Mouse (Mus musculus) intestine, postnatal 0 days (tissue): Measurements from ENCODE around the gene C8a. TPM values are rescaled to one million over a fixed set of nuclear protein-coding genes. Genes with fewer than 3 reads are reported as not detected.

Experiments
- ATAC-seq: fragments of 200-750 bp; cut with Nextera tagmentation; 2 replicates; pipeline ENCODE4 v1.8.0; 2017; ENCODE audit warnings: mild to moderate bottlenecking, moderate TSS enrichment, moderate library complexity
- H3K27ac ChIP-seq: fragments of 300-500 bp; sonication (generic); 2 replicates; pipeline ENCODE4 v1.5.1; 2014; ENCODE audit warnings: mild to moderate bottlenecking, low read depth, low read length, moderate library complexity
- H3K27me3 ChIP-seq: fragments of 300-500 bp; sonication (generic); replicated peaks from 2 replicates; pipeline ENCODE4 v1.6.1; 2014; ENCODE audit warnings: low read length, mixed read lengths; ENCODE audit not compliant: control insufficient read depth, insufficient read depth
- H3K36me3 ChIP-seq: fragments of 300-500 bp; sonication (generic); 2 replicates; pipeline ENCODE4 v1.6.1; 2014; ENCODE audit warnings: mild to moderate bottlenecking, moderate library complexity; ENCODE audit not compliant: control insufficient read depth, insufficient read depth
- H3K4me1 ChIP-seq: fragments of 300-500 bp; sonication (generic); replicated peaks from 2 replicates; pipeline ENCODE4 v1.6.1; 2014; ENCODE audit warnings: antibody characterized with exemption, low read length, mixed read lengths; ENCODE audit not compliant: control insufficient read depth, insufficient read depth
- H3K4me2 ChIP-seq: fragments of 300-500 bp; sonication (generic); replicated peaks from 2 replicates; pipeline ENCODE4 v1.6.1; 2014; ENCODE audit warnings: low read depth, mild to moderate bottlenecking, moderate library complexity
- H3K4me3 ChIP-seq: fragments of 300-500 bp; sonication (generic); 2 replicates; pipeline ENCODE4 v1.5.1; 2014; ENCODE audit warnings: low read depth, low read length
- H3K9ac ChIP-seq: fragments of 300-500 bp; sonication (generic); 2 replicates; pipeline ENCODE4 v1.6.1; 2014; ENCODE audit warnings: mild to moderate bottlenecking, low read depth, low read length
- H3K9me3 ChIP-seq: fragments of 300-500 bp; sonication (generic); 2 replicates; pipeline ENCODE4 v1.6.1; 2016; ENCODE audit warnings: mixed run types; ENCODE audit not compliant: control insufficient read depth
- CTCF ChIP-seq: sonication (generic); IDR thresholded peaks from 2 replicates; pipeline ENCODE4 v1.5.1; 2016; ENCODE audit warnings: low read depth, mild to moderate bottlenecking, control low read depth, antibody characterized with exemption, moderate library complexity
- WGBS: fragments of 180-500 bp; shearing (Covaris S2); extraction: QIAGEN DNeasy Blood & Tissue Kit; methylation state at CpG from one replicate; pipeline ENCODE4 v1.1.7; 2014; 5-methylcytosine and 5-hydroxymethylcytosine counted together
- polyA plus RNA-seq: library from polyadenylated mRNA; unstranded; fragments of >200 nt; fragmentation: Nextera tagmentation; extraction: Ambion mirVana; gene quantifications from 2 replicates; pipeline ENCODE4 v1.2.1, GENCODE M21; 2015

Gene C8a
- polyA plus RNA-seq, 1 experiment from 2014 or later, result not detected

DNA sequence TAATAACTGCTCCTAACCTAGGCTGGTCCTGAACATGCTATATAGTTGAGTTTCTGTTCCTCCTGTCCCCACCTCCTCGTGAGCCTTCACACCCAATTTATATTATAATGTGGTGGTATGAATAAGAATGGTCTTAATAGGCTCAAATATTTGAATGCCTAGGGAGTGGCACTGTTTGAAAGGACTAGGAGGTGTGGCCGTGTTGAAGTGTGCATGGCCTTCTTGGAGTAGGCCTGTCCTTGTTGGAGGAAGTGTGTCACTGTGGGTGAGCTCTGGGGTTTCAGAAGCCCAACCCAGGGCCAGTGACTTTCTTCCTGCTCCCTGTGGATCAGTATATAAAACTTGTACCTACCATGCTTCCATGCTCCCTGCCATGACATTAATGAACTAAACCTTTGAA lies 62.6 kb downstream of the C8a start:
- Histone ChIP-seq H3K27ac (no peak overlapping the region), H3K4me2 (no peak overlapping the region), H3K9me3 (no peaks in the 10 kb centered on the region), H3K4me3 (no peak overlapping the region), H3K9ac (no peak overlapping the region), H3K36me3 (no peaks in the 10 kb centered on the region), H3K4me1 (no peaks in the 10 kb centered on the region), H3K27me3 (no peaks in the 10 kb centered on the region)
- ATAC-seq, result no peak
- WGBS, result 75% methylated on average over 2 of the region's 2 CpGs
- no peak for TF ChIP-seq CTCF

DNA sequence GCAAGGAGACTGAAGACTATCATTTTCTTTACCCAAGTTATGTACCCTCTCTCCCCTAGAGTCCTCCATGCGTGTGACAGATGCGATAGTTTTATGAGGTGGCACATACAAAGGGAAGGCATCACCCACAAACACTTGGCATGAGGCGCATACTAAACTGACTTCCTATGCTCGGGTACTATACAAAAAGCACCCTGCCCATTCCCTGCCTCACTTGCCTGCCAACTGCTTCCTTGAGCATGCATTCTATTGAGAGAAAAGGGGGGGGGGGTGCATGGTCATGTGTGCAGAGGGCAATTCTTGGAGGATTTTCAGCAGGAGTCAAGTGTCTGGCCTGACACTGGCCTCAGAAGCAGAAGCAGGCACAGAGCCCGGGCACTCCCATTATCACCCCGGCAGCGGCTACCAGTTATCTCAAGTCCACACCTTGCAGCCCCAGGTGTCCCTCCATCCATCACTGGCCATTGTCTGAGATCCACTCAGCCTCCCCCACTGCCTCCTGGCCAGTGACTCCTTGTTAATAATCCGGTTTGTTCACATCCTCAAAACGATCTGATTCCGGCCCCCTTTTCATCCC lies 65.4 kb downstream of the C8a start:
- WGBS, result 65% methylated on average over 10 of the region's 10 CpGs
- ATAC-seq, result no peak
- Histone ChIP-seq H3K9me3 (no peaks in the 10 kb centered on the region), H3K9ac (no peak overlapping the region), H3K36me3 (no peaks in the 10 kb centered on the region), H3K27me3 (no peaks in the 10 kb centered on the region), H3K4me1 (no peaks in the 10 kb centered on the region), H3K4me3 (no peak overlapping the region), H3K27ac (no peak overlapping the region), H3K4me2 (no peak overlapping the region)
- TF ChIP-seq CTCF, result no peak

DNA sequence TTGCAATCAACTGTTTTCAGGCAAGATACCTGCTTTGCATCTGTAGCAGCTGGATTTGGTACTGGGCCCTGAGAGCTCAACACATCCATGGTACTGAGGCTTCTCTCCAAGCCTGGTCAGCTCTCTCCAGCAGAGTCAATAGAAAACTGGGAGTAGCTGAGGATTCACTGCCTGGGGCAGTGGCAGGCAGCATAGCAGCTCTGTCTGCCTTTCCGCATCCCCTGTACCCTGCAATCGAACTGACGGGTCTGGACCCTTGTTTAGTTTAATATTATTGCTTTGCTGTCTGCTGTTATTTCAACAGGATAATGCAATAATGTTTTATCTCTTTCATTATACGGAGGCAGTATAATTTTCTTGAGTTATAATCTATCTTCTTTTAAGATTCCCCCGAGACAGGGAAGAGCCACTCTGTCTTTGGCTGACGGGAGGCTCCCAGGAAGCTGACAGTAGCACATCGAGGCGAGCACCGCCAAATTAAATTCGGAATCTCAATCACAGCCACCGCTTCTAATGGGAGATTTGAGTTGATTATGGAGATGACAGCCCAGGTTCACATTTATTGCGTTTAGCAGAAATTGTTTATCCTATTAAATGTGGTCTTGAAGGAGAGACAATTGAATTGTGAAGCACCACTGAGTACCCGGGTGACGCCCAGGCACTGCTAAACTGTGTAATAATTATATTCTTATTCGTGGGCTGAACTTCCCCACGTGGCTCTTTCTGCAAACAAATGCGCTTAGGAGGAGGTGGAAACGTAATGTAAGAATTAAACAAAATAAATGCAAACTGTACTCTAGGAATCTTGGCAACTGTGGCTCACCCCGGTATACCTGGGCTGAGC lies 70.6 kb downstream of the C8a start:
- no peak for TF ChIP-seq CTCF
- H3K9ac ChIP-seq, result no peak overlapping the region
- no peak overlapping the region for H3K4me2 ChIP-seq
- WGBS, result 79% methylated on average over 19 of the region's 19 CpGs
- no peaks in the 10 kb centered on the region for H3K36me3 ChIP-seq
- no peak for ATAC-seq
- H3K27ac ChIP-seq, result no peak overlapping the region
- no peaks in the 10 kb centered on the region for H3K9me3 ChIP-seq
- H3K4me3 ChIP-seq, result no peak overlapping the region
- H3K27me3 ChIP-seq, result no peaks in the 10 kb centered on the region
- no peaks in the 10 kb centered on the region for H3K4me1 ChIP-seq

DNA sequence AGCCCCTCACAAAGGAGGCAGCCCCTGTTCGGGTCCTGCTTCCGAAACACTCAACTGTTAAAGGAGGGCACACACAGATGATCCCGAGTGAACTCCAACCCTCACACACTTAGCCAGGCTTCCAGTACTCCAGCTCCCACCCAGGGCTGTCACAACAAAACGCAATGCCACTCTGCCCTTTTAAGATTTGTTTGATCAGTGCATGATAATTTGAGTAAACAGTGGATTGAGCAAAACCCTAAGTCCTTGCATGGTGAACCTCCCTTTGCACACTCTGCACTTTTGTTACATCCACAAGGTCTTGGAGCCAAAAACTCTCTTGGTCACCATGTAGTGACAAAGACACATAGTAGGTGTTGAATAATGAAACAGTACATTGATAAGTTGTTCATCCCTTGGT lies 72.1 kb downstream of the C8a start:
- no peaks in the 10 kb centered on the region for H3K27me3 ChIP-seq
- TF ChIP-seq CTCF, result no peak
- H3K9me3 ChIP-seq, result no peaks in the 10 kb centered on the region
- no peak overlapping the region for H3K27ac ChIP-seq
- no peak overlapping the region for H3K4me3 ChIP-seq
- no peak overlapping the region for H3K9ac ChIP-seq
- no peak overlapping the region for H3K4me2 ChIP-seq
- no peak for ATAC-seq
- H3K36me3 ChIP-seq, result no peaks in the 10 kb centered on the region
- no peaks in the 10 kb centered on the region for H3K4me1 ChIP-seq
- 64% methylated on average over 4 of the region's 4 CpGs for WGBS

DNA sequence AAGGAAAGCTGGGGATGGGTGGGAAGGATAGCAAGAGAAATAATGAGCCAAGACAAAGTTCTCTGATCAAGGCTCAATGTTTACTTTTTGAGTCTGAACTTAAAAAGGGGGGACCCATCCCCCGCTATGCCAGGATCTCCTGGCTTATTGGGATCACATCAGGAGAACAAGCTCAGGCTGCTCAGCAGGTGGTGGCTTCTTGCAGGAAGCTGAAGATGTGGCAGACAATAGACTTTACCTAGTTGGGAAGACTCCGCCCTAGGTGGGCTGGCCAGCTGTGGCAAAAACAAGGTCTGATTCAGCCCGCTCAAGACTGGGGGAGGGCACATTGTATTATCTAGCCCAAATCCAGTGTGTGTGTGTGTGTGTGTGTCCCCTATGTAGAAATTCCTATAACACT lies 74.6 kb downstream of the C8a start:
- H3K9ac ChIP-seq, result no peak overlapping the region
- no peak overlapping the region for H3K4me3 ChIP-seq
- no peak overlapping the region for H3K27ac ChIP-seq
- no peak for ATAC-seq
- WGBS, result 93% methylated on average over 3 of the region's 3 CpGs
- no peak for TF ChIP-seq CTCF
- no peaks in the 10 kb centered on the region for H3K9me3 ChIP-seq
- no peak overlapping the region for H3K4me2 ChIP-seq
- no peaks in the 10 kb centered on the region for H3K27me3 ChIP-seq
- no peaks in the 10 kb centered on the region for H3K36me3 ChIP-seq
- no peaks in the 10 kb centered on the region for H3K4me1 ChIP-seq

DNA sequence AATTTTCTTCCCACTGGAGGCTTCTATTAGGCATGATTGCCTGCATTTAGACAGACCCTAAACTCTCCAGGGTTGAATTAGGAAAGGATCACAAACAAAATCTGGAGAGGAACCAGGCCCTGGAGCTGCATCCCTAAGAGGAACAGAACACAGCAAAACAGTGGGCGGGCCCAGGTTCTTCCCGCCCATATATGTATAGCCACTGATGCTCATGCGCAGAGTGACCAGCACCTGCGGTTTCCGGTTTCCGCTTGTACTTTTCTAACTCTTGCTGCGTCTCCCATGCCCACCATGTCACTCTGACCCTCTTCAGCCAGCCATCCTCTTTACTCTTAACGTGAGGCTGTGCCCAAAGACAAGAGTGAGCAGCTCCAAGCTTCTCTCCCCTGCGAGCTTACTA lies 77.2 kb downstream of the C8a start:
- no peaks in the 10 kb centered on the region for H3K4me1 ChIP-seq
- no peak overlapping the region for H3K4me3 ChIP-seq
- TF ChIP-seq CTCF, result no peak

More for the DNA sequence above, 77.2 kb downstream of the C8a start:
- Histone ChIP-seq H3K4me2 (no peak overlapping the region), H3K9me3 (no peaks in the 10 kb centered on the region), H3K27ac (no peak overlapping the region), H3K36me3 (no peaks in the 10 kb centered on the region), H3K27me3 (no peaks in the 10 kb centered on the region), H3K9ac (no peak overlapping the region)
- ATAC-seq, result no peak
- WGBS, result 84% methylated on average over 9 of the region's 9 CpGs
